ENCODE assay signal across 26 mouse cellular contexts in genomic region chr9:39674820-39675219, GRCm38 (mm10). TPM values are rescaled to one million over a fixed set of nuclear protein-coding genes. Genes with fewer than 3 reads are reported as not detected.
"Had no signal": no experiment of that assay in that cellular context is flagged by ENCODE, and none has a peak within 500 bp of the region (broad histone marks: within the 10 kb centered on the region; RNA-seq: fewer than 3 reads in every experiment).

No protein-coding gene starts in this region.

- ATAC-seq: forebrain, embryonic 13.5 days; forebrain, embryonic 14.5 days; forebrain, embryonic 15.5 days; forebrain, embryonic 16.5 days; forebrain, postnatal 0 days had no signal

- DNase-seq: cerebellum, adult 18-20 months; cerebellum, adult 2 months; cerebellum, adult 8-10 months; cerebellum, adult 9-10 months; cerebellum, adult 9-11 months; cerebellum, postnatal 10 days; cerebellum, postnatal 14 days; cerebellum, postnatal 25 days; cerebellum, postnatal 36 days; embryo, embryonic 11 days; forebrain, postnatal 0 days; gastrocnemius, adult 2 months; gastrocnemius, postnatal 10 days; gastrocnemius, postnatal 14 days; gastrocnemius, postnatal 25 days; gastrocnemius, postnatal 36 days; heart, adult 11 months; heart, adult 18-20 months; heart, adult 2 months had no signal

RNA-seq across cellular contexts. Expression of gene Olfr963, which starts 7.8 kb away (rescaled TPM):
- total RNA-seq: forebrain, postnatal 0 days; gastrocnemius, adult 18-20 months; gastrocnemius, adult 2 months; gastrocnemius, adult 8-10 months; gastrocnemius, postnatal 10 days; gastrocnemius, postnatal 14 days; gastrocnemius, postnatal 25 days; gastrocnemius, postnatal 36 days; gastrocnemius, postnatal 4 days; heart, adult 18-20 months; heart, adult 2 months had no signal

RNA-seq across cellular contexts. Expression of gene Olfr961, which starts 29.9 kb away (rescaled TPM):
- total RNA-seq: forebrain, postnatal 0 days; gastrocnemius, adult 18-20 months; gastrocnemius, adult 2 months; gastrocnemius, adult 8-10 months; gastrocnemius, postnatal 10 days; gastrocnemius, postnatal 14 days; gastrocnemius, postnatal 25 days; gastrocnemius, postnatal 36 days; gastrocnemius, postnatal 4 days; heart, adult 18-20 months; heart, adult 2 months had no signal

RNA-seq across cellular contexts. Expression of gene Olfr149, which starts 32.1 kb away (rescaled TPM):
- total RNA-seq: forebrain, postnatal 0 days; gastrocnemius, adult 18-20 months; gastrocnemius, adult 2 months; gastrocnemius, adult 8-10 months; gastrocnemius, postnatal 10 days; gastrocnemius, postnatal 14 days; gastrocnemius, postnatal 25 days; gastrocnemius, postnatal 36 days; gastrocnemius, postnatal 4 days; heart, adult 18-20 months; heart, adult 2 months had no signal

RNA-seq across cellular contexts. Expression of gene Olfr965, which starts 36.3 kb away (rescaled TPM):
- total RNA-seq: forebrain, postnatal 0 days; gastrocnemius, adult 18-20 months; gastrocnemius, adult 2 months; gastrocnemius, adult 8-10 months; gastrocnemius, postnatal 10 days; gastrocnemius, postnatal 14 days; gastrocnemius, postnatal 25 days; gastrocnemius, postnatal 36 days; gastrocnemius, postnatal 4 days; heart, adult 18-20 months; heart, adult 2 months had no signal

RNA-seq across cellular contexts. Expression of gene Olfr960, which starts 53.6 kb away (rescaled TPM):
- total RNA-seq: forebrain, postnatal 0 days; gastrocnemius, adult 18-20 months; gastrocnemius, adult 2 months; gastrocnemius, adult 8-10 months; gastrocnemius, postnatal 10 days; gastrocnemius, postnatal 14 days; gastrocnemius, postnatal 25 days; gastrocnemius, postnatal 36 days; gastrocnemius, postnatal 4 days; heart, adult 18-20 months; heart, adult 2 months had no signal
